Mouse (Mus musculus) embryonic facial prominence, embryonic 15.5 days (tissue): Measurements from ENCODE around the gene Zfyve28. TPM values are rescaled to one million over a fixed set of nuclear protein-coding genes. Genes with fewer than 3 reads are reported as not detected.

Experiments
- ATAC-seq: fragments of 200-750 bp; cut with Nextera tagmentation; 2 replicates; pipeline ENCODE4 v1.8.0; 2017; ENCODE audit warnings: low read depth, moderate TSS enrichment; ENCODE audit not compliant: insufficient number of reproducible peaks, low FRiP score, low TSS enrichment
- H3K27ac ChIP-seq: fragments of 300-500 bp; sonication (generic); replicated peaks from 2 replicates; pipeline ENCODE4 v1.5.1; 2015; ENCODE audit warnings: mild to moderate bottlenecking, inconsistent platforms
- H3K27me3 ChIP-seq: fragments of 300-500 bp; sonication (generic); 2 replicates; pipeline ENCODE4 v1.6.1; 2015; ENCODE audit warnings: inconsistent platforms
- H3K36me3 ChIP-seq: fragments of 300-500 bp; sonication (generic); 2 replicates; pipeline ENCODE4 v1.6.1; 2015; ENCODE audit warnings: mild to moderate bottlenecking, inconsistent platforms
- H3K4me1 ChIP-seq: fragments of 300-500 bp; sonication (generic); 2 replicates; pipeline ENCODE4 v1.6.1; 2015; ENCODE audit warnings: inconsistent platforms
- H3K4me2 ChIP-seq: fragments of 300-500 bp; sonication (generic); replicated peaks from 2 replicates; pipeline ENCODE4 v1.6.1; 2015; ENCODE audit warnings: mild to moderate bottlenecking, inconsistent platforms
- H3K4me3 ChIP-seq: fragments of 300-500 bp; sonication (generic); replicated peaks from 2 replicates; pipeline ENCODE4 v1.5.1; 2015; ENCODE audit warnings: mild to moderate bottlenecking, inconsistent platforms
- H3K9ac ChIP-seq: fragments of 300-500 bp; sonication (generic); 2 replicates; pipeline ENCODE4 v1.6.1; 2015; ENCODE audit warnings: inconsistent platforms
- H3K9me3 ChIP-seq: fragments of 300-500 bp; sonication (generic); replicated peaks from 2 replicates; pipeline ENCODE4 v1.6.1; 2016; ENCODE audit warnings: inconsistent platforms
- whole genome bisulfite sequencing: fragments of 180-500 bp; shearing (Covaris S2); methylation state at CpG from one replicate; pipeline ENCODE4 v1.1.7; 2015; 5-methylcytosine and 5-hydroxymethylcytosine counted together
- polyA plus RNA-seq: library from polyadenylated mRNA; unstranded; fragments of >200 nt; fragmentation: Nextera tagmentation; extraction: Ambion mirVana; gene quantifications from 2 replicates; pipeline ENCODE4 v1.2.1, GENCODE M21; 2015

Gene Zfyve28
- polyA plus RNA-seq, 1 experiment from 2014 or later: 1.2 TPM

DNA sequence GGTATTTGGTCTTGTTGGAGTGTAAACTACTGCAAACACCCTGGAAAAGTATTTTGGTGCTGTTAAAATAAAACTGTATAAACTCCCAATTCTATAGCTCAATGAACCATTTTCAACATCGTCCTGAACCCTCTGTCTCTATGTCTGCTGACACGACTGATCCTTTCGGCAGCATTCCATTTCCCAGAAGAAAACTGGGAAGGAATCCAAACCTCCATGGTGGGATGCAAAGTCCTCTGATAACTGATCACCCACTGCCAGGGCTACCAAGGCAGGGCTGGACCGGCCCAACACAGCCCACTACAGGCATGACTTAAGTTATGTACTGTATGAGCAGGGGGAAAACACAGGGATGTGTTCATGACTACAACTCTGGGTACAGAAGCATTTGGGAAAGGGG, 86.2 kb downstream of the Zfyve28 start:
- Histone ChIP-seq H3K27me3 (no peaks in the 10 kb centered on the region), H3K36me3 (no peaks in the 10 kb centered on the region), H3K4me3 (no peak overlapping the region), H3K9ac (no peak overlapping the region), H3K27ac (no peak overlapping the region), H3K4me1 (no peaks in the 10 kb centered on the region), H3K4me2 (no peak overlapping the region), H3K9me3 (no peaks in the 10 kb centered on the region)
- 72% methylated on average over 4 of the region's 4 CpGs for WGBS
- ATAC-seq: no peak

DNA sequence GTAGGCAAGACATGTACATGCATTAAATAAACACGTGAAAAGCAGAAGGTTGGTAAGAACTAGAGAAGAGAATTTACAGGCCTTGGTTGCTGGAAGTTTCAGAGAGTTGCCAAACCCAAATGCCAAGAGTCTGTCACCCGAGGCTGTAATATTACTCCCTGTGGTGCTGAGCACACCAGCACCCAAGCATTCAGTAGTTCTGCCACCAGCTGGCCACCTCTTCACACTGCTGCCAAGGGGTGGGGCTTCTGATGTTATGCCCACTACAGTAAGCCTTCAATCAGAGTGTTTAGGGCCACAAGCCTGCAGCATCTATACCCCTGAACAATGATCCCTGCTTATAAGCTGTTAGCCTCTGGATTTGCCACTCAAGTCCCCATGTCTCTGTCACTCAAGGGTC, 86.9 kb downstream of the Zfyve28 start:
- no peak overlapping the region for H3K4me3 ChIP-seq
- H3K9me3 ChIP-seq: no peaks in the 10 kb centered on the region
- WGBS: 53% methylated on average over 2 of the region's 2 CpGs
- H3K9ac ChIP-seq: no peak overlapping the region
- H3K4me2 ChIP-seq: no peak overlapping the region
- H3K27ac ChIP-seq: no peak overlapping the region
- no peaks in the 10 kb centered on the region for H3K4me1 ChIP-seq
- H3K27me3 ChIP-seq: no peaks in the 10 kb centered on the region
- no peak; the same call in 1 of the 2 replicates for ATAC-seq
- H3K36me3 ChIP-seq: no peaks in the 10 kb centered on the region

DNA sequence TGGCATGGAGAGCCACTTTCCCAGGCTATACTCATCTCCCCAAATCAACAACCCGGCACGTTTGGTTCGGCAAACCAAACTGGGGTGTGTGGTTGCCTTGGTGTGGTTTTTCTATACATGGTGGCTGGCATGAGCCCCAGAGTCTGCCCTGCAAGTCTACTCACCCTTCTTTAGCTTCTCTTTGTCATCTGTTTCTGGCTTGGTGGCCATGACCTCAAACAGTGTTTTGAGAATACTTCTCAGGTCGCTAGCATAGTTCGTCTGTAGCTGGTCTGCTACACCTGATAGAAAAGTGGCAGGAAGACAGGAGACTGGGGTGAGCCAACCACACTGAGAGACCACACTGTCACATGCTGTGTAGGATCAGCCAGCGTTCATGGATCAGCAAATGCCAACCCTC, 89.6 kb downstream of the Zfyve28 start:
- no peak overlapping the region for H3K4me3 ChIP-seq
- ATAC-seq: no peak
- no peaks in the 10 kb centered on the region for H3K4me1 ChIP-seq
- no peaks in the 10 kb centered on the region for H3K36me3 ChIP-seq
- WGBS: 68% methylated on average over 6 of the region's 6 CpGs
- no peak overlapping the region for H3K9ac ChIP-seq
- H3K9me3 ChIP-seq: no peaks in the 10 kb centered on the region
- H3K27me3 ChIP-seq: no peaks in the 10 kb centered on the region
- no peak overlapping the region for H3K27ac ChIP-seq
- no peak overlapping the region for H3K4me2 ChIP-seq

DNA sequence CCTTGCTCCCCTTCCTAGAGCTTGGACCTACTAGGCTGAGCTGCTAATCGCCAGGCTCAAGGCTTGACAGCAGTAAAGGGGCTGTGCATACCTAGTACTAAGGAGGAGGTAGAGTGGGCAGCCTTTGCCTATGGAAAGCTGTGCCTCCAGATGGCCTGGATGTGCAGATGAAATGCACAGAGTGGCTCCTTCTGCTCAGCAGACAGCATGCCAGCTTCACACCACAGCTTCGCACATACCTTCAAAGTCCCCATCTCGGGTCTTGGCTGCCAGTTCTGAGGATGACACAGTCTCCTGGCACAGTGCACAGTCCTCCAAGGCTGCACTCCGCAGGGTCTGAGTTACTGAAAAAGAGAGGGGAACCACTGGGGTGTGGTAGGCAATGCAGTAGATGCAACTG, 91.0 kb downstream of the Zfyve28 start:
- Histone ChIP-seq H3K4me3 (no peak overlapping the region), H3K36me3 (no peaks in the 10 kb centered on the region), H3K4me1 (no peaks in the 10 kb centered on the region), H3K4me2 (no peak overlapping the region), H3K9ac (no peak overlapping the region), H3K9me3 (no peaks in the 10 kb centered on the region), H3K27me3 (no peaks in the 10 kb centered on the region), H3K27ac (no peak overlapping the region)
- WGBS: 77% methylated on average over 4 of the region's 4 CpGs
- ATAC-seq: no peak

DNA sequence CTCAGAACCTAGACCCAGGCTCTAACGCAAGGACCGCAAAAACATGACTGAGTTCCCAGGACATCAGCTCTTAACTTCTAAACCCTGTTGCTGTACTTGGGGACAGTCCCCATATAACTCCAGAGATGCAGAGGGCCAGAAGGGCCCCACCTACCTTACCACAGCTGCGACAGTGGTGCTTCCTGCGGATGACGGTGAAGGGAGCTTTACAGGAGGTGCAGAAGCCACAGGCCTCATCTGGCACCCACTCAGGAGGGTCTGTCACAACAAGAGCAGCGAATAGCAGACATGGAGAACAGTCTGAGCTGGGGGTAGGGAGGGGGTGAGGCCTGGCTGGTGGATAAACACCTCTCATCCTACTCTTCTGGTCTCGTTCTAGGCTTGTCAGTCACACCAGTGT, 91.8 kb downstream of the Zfyve28 start:
- Histone ChIP-seq H3K36me3 (no peaks in the 10 kb centered on the region), H3K4me1 (no peaks in the 10 kb centered on the region), H3K4me2 (no peak overlapping the region), H3K27me3 (no peaks in the 10 kb centered on the region), H3K9ac (no peak overlapping the region), H3K4me3 (no peak overlapping the region), H3K27ac (no peak overlapping the region), H3K9me3 (no peaks in the 10 kb centered on the region)
- WGBS: 77% methylated on average over 7 of the region's 7 CpGs
- ATAC-seq: no peak

DNA sequence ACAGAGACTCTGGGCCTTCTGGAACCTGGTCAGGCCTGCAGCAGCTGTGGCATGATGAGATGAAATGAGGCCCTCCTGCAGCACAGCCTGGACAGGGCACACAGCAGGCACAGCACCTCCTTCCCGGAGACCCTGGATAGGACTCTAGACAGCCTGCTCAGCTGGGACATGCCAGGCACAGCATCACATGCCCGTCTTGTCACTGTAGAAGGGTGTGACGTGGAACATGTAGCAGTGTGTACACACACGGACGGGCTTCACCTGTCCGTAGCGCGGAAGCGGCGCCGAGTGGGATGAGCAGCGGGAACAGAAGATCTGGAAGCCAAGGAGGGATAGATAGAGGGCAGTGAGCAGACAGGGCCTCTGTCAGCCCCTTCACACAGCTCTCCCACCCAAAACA, 92.5 kb downstream of the Zfyve28 start:
- WGBS: 93% methylated on average over 12 of the region's 12 CpGs
- H3K36me3 ChIP-seq: no peaks in the 10 kb centered on the region
- no peak overlapping the region for H3K9ac ChIP-seq
- H3K4me1 ChIP-seq: no peaks in the 10 kb centered on the region
- H3K9me3 ChIP-seq: no peaks in the 10 kb centered on the region
- no peak overlapping the region for H3K27ac ChIP-seq
- H3K4me2 ChIP-seq: no peak overlapping the region
- no peaks in the 10 kb centered on the region for H3K27me3 ChIP-seq
- ATAC-seq: no peak
- H3K4me3 ChIP-seq: no peak overlapping the region

DNA sequence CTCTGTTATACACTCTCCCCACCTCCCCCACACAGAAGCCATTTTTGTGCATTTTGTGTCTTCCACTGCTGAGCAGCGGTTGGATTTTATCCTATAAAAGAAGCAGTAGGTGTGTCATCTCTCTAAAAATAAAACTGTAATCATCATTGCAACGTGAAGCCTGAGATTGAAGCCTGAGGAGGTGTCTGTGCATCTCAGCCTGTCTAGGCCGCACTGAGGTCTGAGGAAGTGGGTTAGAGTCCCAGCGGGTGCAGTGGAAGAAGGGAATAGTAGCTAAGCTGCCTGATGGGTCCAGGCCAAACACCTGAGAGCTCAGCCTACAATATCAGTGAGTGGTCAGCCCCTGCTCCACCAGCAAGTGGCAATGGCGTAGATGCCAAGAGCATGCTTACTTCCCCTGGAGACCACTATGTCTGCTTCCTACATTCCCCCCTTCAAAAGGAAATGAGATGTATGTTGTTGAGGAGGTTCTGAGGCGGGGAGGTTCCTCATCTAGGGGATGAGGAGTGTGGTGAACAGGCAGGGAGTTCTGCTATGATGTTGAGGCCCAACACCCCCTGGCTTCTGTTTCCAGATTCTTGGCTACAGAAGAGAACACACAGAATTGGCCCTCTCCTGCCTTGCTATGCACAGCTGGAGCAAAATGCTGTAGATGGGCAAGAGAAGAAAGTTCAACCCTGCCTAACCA, 93.1 kb downstream of the Zfyve28 start:
- H3K27ac ChIP-seq: no peak overlapping the region
- H3K27me3 ChIP-seq: no peaks in the 10 kb centered on the region
- no peak overlapping the region for H3K4me2 ChIP-seq
- 78% methylated on average over 6 of the region's 6 CpGs for WGBS
- no peaks in the 10 kb centered on the region for H3K4me1 ChIP-seq
- no peak overlapping the region for H3K9ac ChIP-seq
- no peak for ATAC-seq
- H3K36me3 ChIP-seq: no peaks in the 10 kb centered on the region
- H3K4me3 ChIP-seq: no peak overlapping the region
- H3K9me3 ChIP-seq: no peaks in the 10 kb centered on the region

DNA sequence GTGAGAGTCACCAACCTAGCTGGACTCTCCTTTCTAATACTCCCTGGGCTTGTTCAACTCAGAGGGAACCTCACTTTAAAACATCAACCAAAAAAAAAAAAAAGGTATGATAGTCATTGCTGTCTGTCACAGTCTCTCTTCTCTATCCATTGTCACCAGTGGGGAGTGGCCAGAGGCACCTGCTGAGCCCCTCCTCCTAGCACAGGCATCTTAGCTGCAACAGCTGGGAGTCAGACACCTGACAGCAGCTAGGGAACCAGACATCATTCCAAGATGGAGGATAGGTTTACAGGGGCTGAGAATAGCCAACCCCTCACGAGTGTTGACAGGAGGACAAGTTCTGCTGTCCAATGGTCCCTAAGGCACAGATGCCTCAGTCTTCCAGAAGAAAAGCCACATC, 93.8 kb downstream of the Zfyve28 start:
- Histone ChIP-seq H3K27ac (no peak overlapping the region), H3K4me3 (no peak overlapping the region), H3K36me3 (no peaks in the 10 kb centered on the region), H3K27me3 (no peaks in the 10 kb centered on the region), H3K9ac (no peak overlapping the region), H3K9me3 (no peaks in the 10 kb centered on the region), H3K4me2 (no peak overlapping the region), H3K4me1 (0 out of 2 replicates have a peak, but pooled peaks cover 3% of the 10 kb centered on the region)
- 46% methylated on average over 1 of the region's 1 CpGs for WGBS
- ATAC-seq: no peak

DNA sequence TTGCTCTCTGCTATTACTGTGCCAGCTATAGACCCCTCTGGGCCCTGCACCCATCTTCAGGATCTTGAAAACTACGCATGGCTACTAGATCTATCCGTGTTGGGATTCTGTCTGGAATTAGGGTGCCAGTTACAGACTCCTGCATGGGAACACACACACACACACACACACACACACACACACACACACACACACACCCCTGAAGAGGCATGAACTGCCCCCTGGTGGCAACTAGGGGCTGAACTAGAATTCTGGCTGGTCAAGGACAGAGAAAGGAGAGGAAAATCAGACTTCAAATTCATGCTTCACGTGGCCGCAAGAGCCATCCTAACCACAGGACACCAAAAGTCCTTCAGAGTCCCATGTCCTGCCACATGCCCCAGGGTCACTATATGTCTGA, 96.4 kb downstream of the Zfyve28 start:
- Histone ChIP-seq H3K27me3 (no peaks in the 10 kb centered on the region), H3K4me3 (no peak overlapping the region), H3K27ac (no peak overlapping the region), H3K36me3 (no peaks in the 10 kb centered on the region), H3K4me2 (no peak overlapping the region), H3K9me3 (no peaks in the 10 kb centered on the region), H3K4me1 (peaks cover 17% of the 10 kb centered on the region), H3K9ac (no peak overlapping the region)
- WGBS: 85% methylated on average over 4 of the region's 4 CpGs
- ATAC-seq: no peak

DNA sequence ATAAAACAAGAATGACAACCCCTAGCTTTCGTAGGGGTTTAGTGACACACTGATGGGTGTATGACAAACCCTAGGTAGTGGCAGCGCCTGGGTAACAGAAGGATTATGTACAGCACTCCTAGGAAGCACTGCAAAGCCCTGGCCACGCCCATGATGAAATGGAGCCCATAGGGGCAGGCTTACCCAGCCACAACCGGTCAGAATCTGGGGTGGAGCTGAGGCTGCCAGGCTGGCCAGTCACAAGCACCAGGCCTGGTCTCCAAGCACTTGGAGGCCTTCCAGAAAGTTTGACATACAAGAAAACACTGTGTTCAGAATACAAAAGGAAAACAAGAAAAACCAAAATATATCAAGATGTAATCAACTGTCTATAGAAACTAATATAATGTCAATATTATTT, 97.2 kb downstream of the Zfyve28 start:
- no peak overlapping the region for H3K9ac ChIP-seq
- no peak for ATAC-seq
- 44% methylated on average over 4 of the region's 4 CpGs for WGBS

DNA sequence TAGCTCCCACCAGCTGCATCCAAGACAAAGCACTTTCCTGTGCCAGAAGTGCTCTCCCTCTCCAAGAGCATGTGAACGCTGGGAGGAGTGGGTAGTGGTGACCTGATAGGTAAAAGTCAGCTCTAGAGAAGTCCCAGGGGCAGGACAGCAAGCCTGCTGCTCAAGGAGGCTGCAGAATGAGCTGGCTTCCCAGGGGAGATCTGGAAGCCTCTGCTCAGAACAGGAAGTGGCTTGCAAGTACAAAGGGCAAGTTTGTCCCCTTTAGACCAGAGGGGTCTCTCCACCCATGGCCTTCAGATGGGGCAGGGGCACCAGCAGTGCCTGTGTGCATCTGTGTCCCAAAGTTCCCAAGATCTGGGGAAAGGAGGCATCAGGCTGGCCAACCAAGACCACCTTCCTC, 98.7 kb downstream of the Zfyve28 start:
- no peak for ATAC-seq
- 56% methylated on average over 1 of the region's 1 CpGs for WGBS
- H3K27ac ChIP-seq: no peak overlapping the region
- H3K9me3 ChIP-seq: no peaks in the 10 kb centered on the region
- H3K4me2 ChIP-seq: no peak overlapping the region
- H3K36me3 ChIP-seq: no peaks in the 10 kb centered on the region
- peaks cover 38% of the 10 kb centered on the region for H3K4me1 ChIP-seq
- H3K4me3 ChIP-seq: no peak overlapping the region
- H3K27me3 ChIP-seq: no peaks in the 10 kb centered on the region
- no peak overlapping the region for H3K9ac ChIP-seq

More for the DNA sequence above, 97.2 kb downstream of the Zfyve28 start:
- no peaks in the 10 kb centered on the region for H3K27me3 ChIP-seq
- no peak overlapping the region for H3K4me3 ChIP-seq
- H3K4me1 ChIP-seq: peaks cover 25% of the 10 kb centered on the region
- no peaks in the 10 kb centered on the region for H3K9me3 ChIP-seq
- no peaks in the 10 kb centered on the region for H3K36me3 ChIP-seq
- no peak overlapping the region for H3K27ac ChIP-seq
- no peak overlapping the region for H3K4me2 ChIP-seq

DNA sequence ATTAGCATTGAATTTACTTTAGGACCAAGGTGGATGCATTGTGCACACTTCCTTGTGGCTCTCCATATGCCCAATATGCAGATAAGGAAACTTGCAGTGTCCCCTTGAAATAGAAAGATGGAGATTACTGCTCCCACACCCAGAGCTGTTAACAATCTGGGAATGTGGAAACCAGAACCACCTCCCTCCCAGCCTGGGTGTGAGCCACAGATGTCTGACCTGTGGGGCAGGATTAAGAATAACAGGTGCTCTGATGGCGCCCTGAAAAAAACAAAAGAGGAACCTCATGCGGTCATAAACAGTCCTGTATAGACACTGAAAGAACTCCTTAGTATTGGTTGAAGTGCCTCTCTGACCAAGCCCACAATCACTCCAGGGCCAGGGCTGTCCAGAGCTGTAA, 99.4 kb downstream of the Zfyve28 start:
- peak overlapping the region; percentile 77 for H3K4me2 ChIP-seq
- no peak overlapping the region for H3K27ac ChIP-seq
- no peaks in the 10 kb centered on the region for H3K27me3 ChIP-seq
- WGBS: 66% methylated on average over 2 of the region's 2 CpGs
- H3K4me3 ChIP-seq: peak overlapping the region; percentile 97
- H3K36me3 ChIP-seq: peaks cover 4% of the 10 kb centered on the region
- H3K9me3 ChIP-seq: no peaks in the 10 kb centered on the region
- H3K4me1 ChIP-seq: peaks cover 45% of the 10 kb centered on the region
- H3K9ac ChIP-seq: no peak overlapping the region
- no peak for ATAC-seq
